Mouse (Mus musculus) hindbrain, embryonic 15.5 days (tissue): ENCODE results near the gene Map3k9. TPM values are rescaled to one million over a fixed set of nuclear protein-coding genes. Genes with fewer than 3 reads are reported as not detected.
A peak's percentile ranks its signal among the peaks of the same experiment; 100 is the strongest.

ENCODE experiments used
- ATAC-seq: fragments of 200-750 bp; cut with Nextera tagmentation; 2 replicates; pipeline ENCODE4 v1.8.0; 2017; ENCODE audit warnings: low read depth, moderate number of reproducible peaks, moderate TSS enrichment; ENCODE audit not compliant: low FRiP score
- H3K27ac ChIP-seq: fragments of 300-500 bp; sonication (generic); replicated peaks from 2 replicates; pipeline ENCODE4 v1.5.1; 2015; ENCODE audit warnings: mild to moderate bottlenecking, inconsistent platforms
- H3K27me3 ChIP-seq: fragments of 300-500 bp; sonication (generic); 2 replicates; pipeline ENCODE4 v1.6.1; 2015; ENCODE audit warnings: control low read depth, inconsistent platforms
- H3K36me3 ChIP-seq: fragments of 300-500 bp; sonication (generic); 2 replicates; pipeline ENCODE4 v1.6.1; 2015; ENCODE audit warnings: control low read depth, inconsistent platforms
- H3K4me1 ChIP-seq: fragments of 300-500 bp; sonication (generic); replicated peaks from 2 replicates; pipeline ENCODE4 v1.6.1; 2015; ENCODE audit warnings: control low read depth, inconsistent platforms
- H3K4me2 ChIP-seq: fragments of 300-500 bp; sonication (generic); 2 replicates; pipeline ENCODE4 v1.6.1; 2015; ENCODE audit warnings: moderate library complexity, mild to moderate bottlenecking, inconsistent platforms
- H3K4me3 ChIP-seq: fragments of 300-500 bp; sonication (generic); 2 replicates; pipeline ENCODE4 v1.5.1; 2015; ENCODE audit warnings: mild to moderate bottlenecking, inconsistent platforms
- H3K9ac ChIP-seq: fragments of 300-500 bp; sonication (generic); 2 replicates; pipeline ENCODE4 v1.6.1; 2015; ENCODE audit warnings: inconsistent platforms
- H3K9me3 ChIP-seq: fragments of 300-500 bp; sonication (generic); 2 replicates; pipeline ENCODE4 v1.6.1; 2016; ENCODE audit warnings: control low read depth, inconsistent platforms
- WGBS: fragments of 180-500 bp; shearing (Covaris S2); methylation state at CpG from one replicate; pipeline ENCODE4 v1.1.7; 2015; 5-methylcytosine and 5-hydroxymethylcytosine counted together
- polyA plus RNA-seq: library from polyadenylated mRNA; unstranded; fragments of >200 nt; fragmentation: Nextera tagmentation; extraction: Ambion mirVana; gene quantifications from 2 replicates; pipeline ENCODE4 v1.2.1, GENCODE M21; 2015

Gene Map3k9
- 11.4 and 12.1 TPM in 2 replicates for polyA plus RNA-seq

DNA sequence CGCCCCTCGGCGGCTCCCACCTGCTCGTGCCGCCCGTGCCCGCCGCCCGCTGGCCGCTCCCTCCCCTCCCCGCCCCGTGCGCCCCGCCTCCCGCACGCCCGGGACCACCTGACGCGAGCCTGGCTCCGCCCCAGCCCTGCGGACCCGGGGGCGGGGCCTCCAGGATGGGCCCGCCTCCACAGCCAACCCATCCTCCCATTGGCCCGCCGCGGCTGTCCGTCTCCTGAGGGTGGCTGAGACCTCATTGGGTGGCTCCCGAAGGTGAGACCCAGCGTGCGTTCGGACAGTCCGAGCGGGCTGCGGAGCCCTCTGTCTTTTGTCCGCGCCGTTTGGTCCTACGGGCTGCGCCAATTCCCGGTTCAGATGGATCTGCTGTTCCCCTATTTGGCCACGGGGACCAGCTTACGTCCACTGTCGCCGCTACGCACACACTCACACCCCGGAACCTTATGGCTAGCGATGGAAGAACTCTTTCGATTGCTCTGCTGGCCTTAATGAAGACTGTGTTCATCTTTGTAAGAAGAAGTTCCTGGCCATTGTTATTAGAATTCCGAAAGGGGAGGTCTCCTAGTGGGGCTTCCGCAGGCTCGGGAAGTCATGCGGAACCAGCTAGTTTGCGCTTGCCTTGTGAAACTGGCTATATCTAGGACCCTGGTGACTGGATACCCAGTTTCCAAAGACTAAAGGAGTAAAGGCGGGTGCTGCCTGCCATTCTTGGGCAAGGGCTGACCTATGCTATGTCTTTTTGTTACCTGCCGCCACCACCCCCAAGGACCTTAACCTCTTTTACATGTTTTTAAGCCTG lies at the start of gene Map3k9:
TSS of gene Map3k9 (minus strand) at position 71 of the 805 bp plus-strand sequence.
- peaks cover 28% of the 10 kb centered on the region for H3K4me1 ChIP-seq
- peak within 1 kb of the TSS; percentile 85 for H3K27ac ChIP-seq
- H3K9ac ChIP-seq = peak within 1 kb of the TSS; percentile 81
- H3K27me3 ChIP-seq = no peaks in the 10 kb centered on the region
- no peaks in the 10 kb centered on the region for H3K36me3 ChIP-seq
- peak within 1 kb of the TSS; percentile 59 for H3K4me2 ChIP-seq
- WGBS = under 1% methylated on average over 33 of the region's 56 CpGs
- no peaks in the 10 kb centered on the region for H3K9me3 ChIP-seq
- ATAC-seq = peak; percentile 97
- peak within 1 kb of the TSS; percentile 64 for H3K4me3 ChIP-seq

GRCm38 (mm10) chr12:81828355-81828754 lies 47.4 kb upstream of the Map3k9 start:
- H3K9me3 ChIP-seq = no peaks in the 10 kb centered on the region
- no peak overlapping the region for H3K9ac ChIP-seq
- no peak for ATAC-seq
- H3K4me3 ChIP-seq = no peak overlapping the region
- H3K36me3 ChIP-seq = no peaks in the 10 kb centered on the region
- no peak overlapping the region for H3K27ac ChIP-seq
- H3K4me2 ChIP-seq = no peak overlapping the region
- no peaks in the 10 kb centered on the region for H3K4me1 ChIP-seq
- H3K27me3 ChIP-seq = no peaks in the 10 kb centered on the region
- WGBS = 60% methylated on average over 2 of the region's 2 CpGs

DNA sequence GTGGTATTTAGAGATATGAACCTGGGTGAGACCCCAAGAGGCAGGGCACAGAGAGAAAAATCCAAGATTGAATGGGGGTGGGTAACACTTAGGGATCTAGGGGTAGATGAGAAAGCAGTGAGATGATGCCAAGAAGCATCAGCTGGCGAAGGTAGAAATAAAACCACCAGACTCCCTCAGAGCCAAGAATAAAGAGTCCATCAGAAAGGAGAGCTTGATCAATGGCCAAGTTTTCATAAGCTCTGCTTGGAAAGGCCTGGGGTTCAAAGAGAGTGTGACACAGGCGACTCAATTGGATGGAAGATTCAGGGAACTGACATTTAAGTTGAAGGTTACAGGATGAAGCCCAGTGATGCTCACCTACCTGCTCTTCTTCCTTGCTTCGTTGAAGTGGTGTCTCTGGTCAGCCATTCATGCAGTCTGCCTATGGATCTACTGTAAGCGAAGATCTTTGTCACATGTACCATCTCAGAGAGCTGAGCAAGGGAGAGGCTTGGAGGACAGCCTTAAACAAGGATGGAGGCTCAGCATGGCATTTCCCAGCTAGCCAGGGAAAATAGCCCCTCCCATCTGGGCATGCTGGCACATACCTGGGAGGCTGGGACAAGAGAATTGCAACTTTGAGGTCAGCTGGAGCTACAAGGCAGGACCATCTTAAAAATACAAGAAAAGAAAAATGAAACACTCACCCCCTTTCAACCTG lies 42.0 kb upstream of the Map3k9 start:
- no peaks in the 10 kb centered on the region for H3K27me3 ChIP-seq
- WGBS = 82% methylated on average over 4 of the region's 4 CpGs
- no peaks in the 10 kb centered on the region for H3K9me3 ChIP-seq
- H3K4me1 ChIP-seq = no peaks in the 10 kb centered on the region
- H3K9ac ChIP-seq = no peak overlapping the region
- no peak overlapping the region for H3K4me3 ChIP-seq
- H3K36me3 ChIP-seq = no peaks in the 10 kb centered on the region
- no peak overlapping the region for H3K27ac ChIP-seq
- no peak overlapping the region for H3K4me2 ChIP-seq
- no peak for ATAC-seq

- Histone ChIP-seq H3K4me1 (no peaks in the 10 kb centered on the region), H3K27me3 (no peaks in the 10 kb centered on the region), H3K4me2 (no peak overlapping the region), H3K36me3 (no peaks in the 10 kb centered on the region), H3K27ac (no peak overlapping the region), H3K9me3 (no peaks in the 10 kb centered on the region), H3K4me3 (no peak overlapping the region), H3K9ac (no peak overlapping the region)
- WGBS = 84% methylated on average over 4 of the region's 4 CpGs
- no peak for ATAC-seq
These were observed 41.2 kb upstream of the Map3k9 start for GRCm38 (mm10) chr12:81822176-81822575.

DNA sequence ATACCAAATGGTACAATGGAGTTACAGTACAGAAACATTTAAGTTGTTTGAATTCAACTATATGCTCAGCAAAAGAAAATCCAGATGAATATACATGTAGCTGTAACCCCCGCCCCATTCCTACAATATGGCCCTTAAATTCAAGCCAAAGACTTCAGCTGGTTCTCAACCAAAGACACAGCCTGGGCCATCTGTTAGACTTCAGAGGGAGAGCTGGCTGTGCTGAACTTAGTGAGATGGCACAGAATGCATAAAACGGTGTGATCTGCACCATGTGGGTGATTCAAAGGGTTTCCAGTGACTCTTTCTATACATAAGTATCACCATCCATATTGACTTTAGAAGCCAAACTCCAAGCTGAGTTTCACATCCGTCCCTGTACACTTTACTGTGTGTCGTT lies 39.7 kb upstream of the Map3k9 start:
- peaks cover 8% of the 10 kb centered on the region for H3K4me1 ChIP-seq
- no peak overlapping the region for H3K4me3 ChIP-seq
- H3K27me3 ChIP-seq = no peaks in the 10 kb centered on the region
- no peaks in the 10 kb centered on the region for H3K36me3 ChIP-seq
- H3K9me3 ChIP-seq = no peaks in the 10 kb centered on the region
- H3K4me2 ChIP-seq = no peak overlapping the region
- no peak overlapping the region for H3K9ac ChIP-seq
- H3K27ac ChIP-seq = no peak overlapping the region
- no peak for ATAC-seq
- WGBS = 86% methylated on average over 4 of the region's 4 CpGs

- peak overlapping the region; percentile 49 for H3K4me2 ChIP-seq
- peak; percentile 87 for ATAC-seq
- H3K36me3 ChIP-seq = no peaks in the 10 kb centered on the region
- no peak overlapping the region for H3K9ac ChIP-seq
- H3K27me3 ChIP-seq = no peaks in the 10 kb centered on the region
- H3K4me3 ChIP-seq = peak overlapping the region; percentile 19
- H3K4me1 ChIP-seq = peaks cover 8% of the 10 kb centered on the region
- no peaks in the 10 kb centered on the region for H3K9me3 ChIP-seq
- H3K27ac ChIP-seq = peak overlapping the region; percentile 72
- 42% methylated on average over 6 of the region's 6 CpGs for WGBS
These were observed 36.1 kb upstream of the Map3k9 start for GRCm38 (mm10) chr12:81817126-81817505.

DNA sequence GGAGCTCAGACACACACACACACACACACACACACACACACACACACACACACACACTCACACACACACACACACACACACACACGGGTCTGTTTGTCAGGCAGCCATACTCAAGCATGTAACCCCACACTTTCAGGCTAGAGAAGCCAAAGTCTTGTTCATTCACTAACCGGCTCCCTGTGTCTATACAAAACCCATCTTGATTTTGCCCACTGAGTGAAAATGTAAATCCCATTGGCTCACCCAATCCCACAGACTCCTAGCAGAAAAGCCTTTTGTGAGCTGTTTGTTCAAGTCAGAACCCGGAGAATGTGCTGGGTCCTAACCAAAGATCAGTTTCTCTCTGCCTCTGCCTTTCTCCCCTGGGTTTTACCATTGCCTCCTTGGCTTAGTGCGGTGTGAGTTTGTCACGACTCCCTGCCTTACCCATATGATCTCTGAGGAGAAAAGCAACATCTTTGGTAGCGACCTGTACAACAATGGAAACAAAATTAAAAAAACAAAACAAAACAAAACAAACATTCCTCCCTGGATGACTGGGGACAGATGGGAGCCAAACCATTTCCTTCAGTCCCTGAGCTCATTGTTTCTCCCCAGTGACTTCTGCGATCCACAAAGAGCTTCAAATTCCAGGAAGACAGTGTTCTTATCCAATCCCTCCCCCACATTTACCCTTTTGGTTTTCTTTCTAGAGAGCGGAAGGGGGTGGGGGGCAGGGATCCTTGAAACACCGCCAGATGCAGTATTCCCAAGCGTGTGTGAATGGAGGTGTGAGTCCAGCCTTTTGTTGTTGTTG lies 35.6 kb upstream of the Map3k9 start:
- Histone ChIP-seq H3K36me3 (no peaks in the 10 kb centered on the region), H3K9ac (no peak overlapping the region), H3K4me1 (peaks cover 8% of the 10 kb centered on the region), H3K9me3 (no peaks in the 10 kb centered on the region), H3K27ac (peak overlapping the region; percentile 72), H3K4me2 (peak overlapping the region; percentile 49), H3K4me3 (peak overlapping the region; percentile 19), H3K27me3 (no peaks in the 10 kb centered on the region)
- peak; percentile 56; the same call in 1 of the 2 replicates for ATAC-seq
- WGBS = 12% methylated on average over 10 of the region's 10 CpGs

DNA sequence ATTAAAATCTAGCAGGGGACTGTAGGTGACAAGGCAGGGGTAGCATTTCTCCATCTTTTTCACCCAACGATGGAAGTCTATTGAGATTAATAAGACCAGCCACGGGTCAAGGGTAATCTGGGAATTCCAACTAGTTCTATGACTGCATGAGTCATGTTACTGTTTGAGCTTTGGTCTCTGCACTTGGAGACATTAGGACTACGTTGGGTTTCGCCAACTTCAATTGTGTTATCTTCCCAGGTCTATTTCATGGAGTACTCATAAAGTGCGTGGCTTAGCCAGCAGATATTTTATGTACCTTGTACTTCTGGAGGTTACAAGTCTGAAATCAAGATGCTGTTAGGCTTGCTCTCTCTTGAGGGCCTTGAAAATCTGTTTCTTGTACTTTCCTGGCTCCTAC lies 33.8 kb upstream of the Map3k9 start:
- no peaks in the 10 kb centered on the region for H3K9me3 ChIP-seq

DNA sequence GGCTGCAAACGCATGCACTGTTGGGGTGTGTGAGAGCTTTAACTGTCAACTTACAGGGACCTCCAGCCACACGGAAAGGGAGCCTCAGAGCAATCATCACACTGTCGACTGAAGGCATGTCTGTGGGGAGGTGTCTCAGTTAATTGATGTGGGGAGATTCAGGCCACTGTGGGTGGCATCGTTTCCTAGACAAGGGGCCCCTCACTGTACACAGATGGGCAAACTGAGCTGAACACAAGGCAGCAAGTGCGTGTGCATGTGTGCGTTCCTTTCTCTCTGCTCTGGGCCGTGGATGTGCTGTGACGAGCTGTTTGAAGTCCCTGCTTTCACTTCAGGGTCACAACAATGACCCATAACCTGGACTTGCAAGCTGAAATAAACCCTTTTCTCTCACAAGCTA lies 29.4 kb upstream of the Map3k9 start:
- H3K36me3 ChIP-seq = no peaks in the 10 kb centered on the region
- H3K9ac ChIP-seq = no peak overlapping the region
- no peak for ATAC-seq
- no peak overlapping the region for H3K4me2 ChIP-seq
- H3K27me3 ChIP-seq = no peaks in the 10 kb centered on the region
- WGBS = 23% methylated on average over 8 of the region's 8 CpGs
- H3K4me3 ChIP-seq = no peak overlapping the region
- H3K27ac ChIP-seq = no peak overlapping the region
- H3K4me1 ChIP-seq = peaks cover 22% of the 10 kb centered on the region
- no peaks in the 10 kb centered on the region for H3K9me3 ChIP-seq

More for the DNA sequence above, 33.8 kb upstream of the Map3k9 start:
- 94% methylated on average over 5 of the region's 5 CpGs for WGBS
- H3K27me3 ChIP-seq = no peaks in the 10 kb centered on the region
- no peaks in the 10 kb centered on the region for H3K36me3 ChIP-seq
- no peak for ATAC-seq
- H3K4me1 ChIP-seq = peaks cover 12% of the 10 kb centered on the region
- no peak overlapping the region for H3K4me3 ChIP-seq
- H3K27ac ChIP-seq = no peak overlapping the region
- no peak overlapping the region for H3K4me2 ChIP-seq
- no peak overlapping the region for H3K9ac ChIP-seq

DNA sequence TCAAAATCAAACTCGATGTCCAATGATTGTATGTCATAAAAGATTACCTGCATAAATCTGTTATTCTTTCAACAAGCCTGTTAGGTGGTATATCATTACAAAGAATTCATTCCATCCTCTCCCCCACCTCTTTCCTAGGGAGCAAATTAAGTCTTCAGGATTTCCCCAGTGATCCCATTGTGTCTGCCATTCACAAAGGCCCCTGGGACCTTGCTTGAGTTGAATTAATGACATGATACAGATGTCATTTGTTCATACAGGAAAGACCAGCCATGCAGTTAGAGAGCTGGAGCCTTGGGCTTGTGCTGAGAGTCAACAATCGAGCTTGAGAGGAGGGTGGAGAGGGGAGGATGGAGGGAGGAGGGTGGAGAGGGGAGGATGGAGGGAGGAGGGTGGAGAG lies 27.6 kb upstream of the Map3k9 start:
- H3K36me3 ChIP-seq = no peaks in the 10 kb centered on the region
- H3K9me3 ChIP-seq = no peaks in the 10 kb centered on the region
- no peak overlapping the region for H3K27ac ChIP-seq
- no peak for ATAC-seq
- H3K9ac ChIP-seq = no peak overlapping the region
- no peak overlapping the region for H3K4me3 ChIP-seq
- peaks cover 22% of the 10 kb centered on the region for H3K4me1 ChIP-seq
- no peaks in the 10 kb centered on the region for H3K27me3 ChIP-seq
- WGBS = 45% methylated on average over 2 of the region's 2 CpGs
- H3K4me2 ChIP-seq = no peak overlapping the region

GRCm38 (mm10) chr12:81807953-81808352 lies 27.0 kb upstream of the Map3k9 start:
- Histone ChIP-seq H3K27ac (no peak overlapping the region), H3K4me2 (peak overlapping the region; percentile 52), H3K4me3 (no peak overlapping the region), H3K9ac (no peak overlapping the region), H3K27me3 (no peaks in the 10 kb centered on the region), H3K4me1 (peaks cover 22% of the 10 kb centered on the region), H3K36me3 (no peaks in the 10 kb centered on the region), H3K9me3 (no peaks in the 10 kb centered on the region)
- 20% methylated on average over 11 of the region's 11 CpGs for WGBS
- no peak for ATAC-seq

DNA sequence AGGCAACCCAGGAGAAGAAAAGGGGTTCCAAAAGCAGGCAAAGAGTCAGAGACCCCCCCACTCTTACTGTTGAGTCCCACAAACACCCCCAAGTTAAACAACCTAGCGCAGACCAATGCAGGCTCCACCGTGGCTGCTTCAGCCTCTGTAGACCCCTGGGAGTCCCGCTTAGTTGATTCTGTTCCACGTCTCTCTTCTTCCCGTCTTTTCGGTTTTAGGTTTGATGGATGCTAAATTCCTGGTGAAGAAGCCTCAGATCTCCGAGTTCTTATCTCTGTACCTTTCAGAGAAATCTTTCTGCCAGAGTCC lies 26.5 kb upstream of the Map3k9 start:
- Histone ChIP-seq H3K27ac (peak overlapping the region; percentile 27; the same call in 1 of the 2 replicates), H3K9ac (no peak overlapping the region), H3K27me3 (no peaks in the 10 kb centered on the region), H3K4me1 (peaks cover 22% of the 10 kb centered on the region), H3K4me2 (peak overlapping the region; percentile 52), H3K9me3 (no peaks in the 10 kb centered on the region), H3K36me3 (no peaks in the 10 kb centered on the region), H3K4me3 (peak overlapping the region; percentile 20)
- ATAC-seq = 0 out of 2 replicates have a peak, but pooled peaks have one; percentile 3
- WGBS = 7% methylated on average over 7 of the region's 7 CpGs
